Mouse (Mus musculus): ENCODE data around the gene Triap1.

Triap1 gene

DNA sequence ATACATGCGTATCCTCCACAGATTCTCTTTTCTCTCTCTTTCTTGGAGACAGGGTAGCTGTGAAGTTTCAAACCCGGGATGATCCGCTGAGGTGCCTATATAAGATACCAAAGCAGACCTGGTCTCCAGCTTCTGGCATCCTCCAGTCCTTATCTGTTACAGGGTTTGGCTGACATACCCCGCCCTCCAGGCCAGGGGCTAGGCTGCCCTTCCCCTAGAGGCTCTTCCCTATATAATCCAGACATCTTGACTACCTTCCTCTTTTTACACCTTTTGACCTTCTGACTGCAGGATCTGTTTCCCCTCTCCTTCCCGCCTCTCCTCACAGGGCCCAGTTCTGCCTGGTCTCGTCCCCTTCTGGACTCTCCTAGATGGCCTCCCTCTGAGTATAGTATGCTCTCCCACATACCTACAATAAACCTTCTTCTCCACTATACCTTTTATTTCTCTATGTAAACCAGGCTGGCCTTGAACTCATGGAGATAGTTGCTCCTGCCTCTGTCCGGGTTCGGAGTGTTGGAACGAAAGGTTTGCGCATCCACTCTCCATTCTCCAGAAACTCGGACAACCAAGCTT, 14.7 kb upstream of the Triap1 start:
- no peak for TF ChIP-seq GATA4 (IDR thresholded peaks at IDR 0.05; ENCODE audit: insufficient replicate concordance, low read length)

DNA sequence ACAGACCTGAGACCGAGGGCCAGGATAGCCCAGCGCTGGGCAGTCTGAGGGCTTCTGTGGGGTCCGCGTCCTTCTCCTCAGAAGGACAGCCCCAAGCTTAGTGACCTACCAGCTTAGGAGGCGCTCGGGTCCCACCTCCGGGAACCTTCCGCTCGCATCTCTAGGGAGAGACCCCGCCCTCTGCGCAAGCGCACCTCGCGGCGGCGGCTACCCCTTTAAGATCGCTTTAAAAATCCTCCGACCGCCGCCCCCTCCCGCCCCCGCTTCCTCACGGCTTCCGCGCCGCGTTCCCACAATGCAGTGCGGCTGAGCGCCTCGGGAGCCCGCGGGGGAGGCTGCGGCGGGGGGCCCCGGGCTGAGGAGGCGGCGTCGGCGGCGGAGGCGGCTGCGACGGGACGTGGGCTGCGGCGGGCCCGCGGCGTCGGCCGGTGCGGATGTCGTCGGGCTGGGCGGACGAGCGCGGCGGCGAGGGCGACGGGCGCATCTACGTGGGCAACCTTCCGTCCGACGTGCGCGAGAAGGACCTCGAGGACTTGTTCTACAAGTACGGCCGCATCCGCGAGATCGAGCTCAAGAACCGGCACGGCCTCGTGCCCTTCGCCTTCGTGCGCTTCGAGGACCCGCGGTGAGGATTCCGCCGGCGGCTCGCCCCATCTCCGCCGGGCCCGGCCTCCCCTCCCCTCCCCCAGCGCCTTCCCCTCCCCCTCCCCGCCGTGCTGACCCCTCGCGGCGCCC, 14.0 kb upstream of the Triap1 start, which contains the start of gene Srsf9:
Gene Srsf9, plus strand, starts transcription at position 303 of the 735 bp plus-strand sequence.
- no peak; the same call in 1 of the 2 replicates for TF ChIP-seq GATA4 (IDR thresholded peaks at IDR 0.05; ENCODE audit: insufficient replicate concordance, low read length)

DNA sequence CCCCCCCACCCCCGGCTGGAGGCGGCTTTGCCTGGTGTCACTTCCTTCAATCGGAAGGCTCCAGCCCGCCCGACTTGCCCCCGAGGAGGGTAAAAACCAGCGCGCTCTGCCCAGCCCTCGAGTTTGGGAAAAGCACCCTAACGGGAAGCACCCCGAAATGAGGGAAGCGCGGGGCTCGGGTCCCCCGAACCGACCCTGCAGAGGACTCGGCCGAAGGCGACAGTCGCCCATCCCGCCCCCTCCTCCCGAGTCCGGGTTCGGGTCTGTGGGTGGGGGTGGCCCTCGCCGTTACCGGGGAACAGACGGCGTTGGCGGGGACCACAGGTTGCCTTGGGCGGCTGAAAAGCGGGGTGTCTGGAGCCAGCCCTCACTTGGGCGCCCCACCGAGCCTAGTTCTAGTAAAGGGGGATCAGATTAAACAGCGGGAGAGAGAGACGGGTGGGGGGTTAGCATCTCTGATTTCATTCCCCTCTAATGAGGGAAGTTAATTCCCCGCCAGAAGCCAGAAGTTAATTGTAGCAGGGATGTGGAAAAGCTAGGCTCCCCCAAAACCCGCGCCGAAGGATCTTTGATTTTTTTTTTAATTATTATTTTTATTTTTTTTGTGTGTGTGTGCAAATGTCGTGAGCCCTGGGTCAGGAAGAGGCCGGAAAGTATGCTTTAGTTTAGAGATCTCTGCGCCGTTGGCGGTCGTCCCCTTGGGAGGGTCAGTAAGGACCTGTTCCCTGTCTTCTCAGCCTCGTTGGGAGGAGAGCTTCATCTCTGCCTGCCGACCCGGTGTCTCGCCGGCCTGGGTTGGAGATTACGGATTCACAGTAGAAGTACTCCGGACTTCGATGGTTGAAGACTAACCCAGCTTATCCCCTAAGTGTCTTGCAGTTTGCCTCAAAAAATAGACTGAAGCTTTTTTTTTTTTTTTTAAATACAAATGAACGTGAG, 13.1 kb upstream of the Triap1 start:
- TF ChIP-seq GATA4 (IDR thresholded peaks at IDR 0.05; ENCODE audit: insufficient replicate concordance, low read length), result no peak

DNA sequence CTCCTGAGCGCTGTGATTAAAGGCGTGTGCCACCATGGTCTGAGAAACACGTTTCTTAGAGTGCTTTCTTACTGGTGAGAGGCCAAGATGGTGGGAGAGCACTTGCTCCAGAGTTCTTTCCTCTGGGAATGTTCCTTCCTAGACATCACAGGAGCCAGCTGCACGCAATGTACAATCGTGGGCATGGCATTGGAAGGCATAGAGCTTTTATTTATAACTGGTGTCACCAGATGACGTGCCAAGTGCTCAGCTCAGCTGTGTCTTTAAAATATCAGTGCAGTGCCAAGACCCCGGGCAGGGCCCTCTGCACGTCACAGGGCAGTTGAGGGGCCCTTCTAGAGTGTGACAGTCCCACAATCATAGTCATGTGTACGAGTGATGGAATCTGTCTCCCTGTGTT, 10.1 kb upstream of the Triap1 start:
- no peak for TF ChIP-seq GATA4 (IDR thresholded peaks at IDR 0.05; ENCODE audit: insufficient replicate concordance, low read length)

DNA sequence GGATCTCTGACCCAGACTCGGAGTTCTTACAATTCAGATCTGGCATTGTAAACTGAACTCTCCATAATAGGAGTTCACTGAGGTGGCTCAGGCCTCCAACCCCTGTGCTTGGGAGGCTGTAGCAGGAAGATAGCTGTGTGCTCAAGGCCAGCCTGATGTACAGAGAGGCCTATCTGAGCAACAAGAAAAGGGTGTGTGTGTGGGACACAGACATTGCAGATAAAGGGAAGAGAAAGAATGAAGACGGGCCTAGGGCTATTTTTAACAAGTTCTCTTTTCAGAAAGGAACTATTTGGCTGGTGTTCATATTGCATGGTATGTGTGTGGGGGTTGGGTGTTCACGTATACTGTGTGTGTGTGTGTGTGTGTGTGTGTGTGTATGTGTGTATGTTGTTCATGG, 7.4 kb upstream of the Triap1 start:
- no peak for TF ChIP-seq GATA4 (IDR thresholded peaks at IDR 0.05; ENCODE audit: insufficient replicate concordance, low read length)

DNA sequence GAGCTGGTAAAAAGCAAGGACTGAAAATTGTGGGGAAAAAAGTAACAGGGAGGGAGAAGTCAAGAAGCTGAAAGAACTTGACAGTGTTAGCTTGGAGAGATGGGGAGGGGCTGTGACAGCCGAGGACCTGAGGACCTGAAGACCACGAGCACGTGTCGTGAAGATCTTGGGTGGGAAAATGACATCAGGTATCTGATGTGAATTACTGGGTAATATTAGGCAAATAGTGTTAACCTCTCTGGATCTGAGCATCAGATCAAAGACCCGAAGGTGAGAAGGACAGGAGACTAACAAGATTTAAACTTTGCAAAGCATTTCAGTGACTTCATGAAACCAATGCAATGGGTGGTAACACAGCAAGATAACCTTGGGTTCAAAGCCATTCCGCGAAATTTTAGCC, 1.0 kb upstream of the Triap1 start:
- no peak for TF ChIP-seq GATA4 (IDR thresholded peaks at IDR 0.05; ENCODE audit: insufficient replicate concordance, low read length)

DNA sequence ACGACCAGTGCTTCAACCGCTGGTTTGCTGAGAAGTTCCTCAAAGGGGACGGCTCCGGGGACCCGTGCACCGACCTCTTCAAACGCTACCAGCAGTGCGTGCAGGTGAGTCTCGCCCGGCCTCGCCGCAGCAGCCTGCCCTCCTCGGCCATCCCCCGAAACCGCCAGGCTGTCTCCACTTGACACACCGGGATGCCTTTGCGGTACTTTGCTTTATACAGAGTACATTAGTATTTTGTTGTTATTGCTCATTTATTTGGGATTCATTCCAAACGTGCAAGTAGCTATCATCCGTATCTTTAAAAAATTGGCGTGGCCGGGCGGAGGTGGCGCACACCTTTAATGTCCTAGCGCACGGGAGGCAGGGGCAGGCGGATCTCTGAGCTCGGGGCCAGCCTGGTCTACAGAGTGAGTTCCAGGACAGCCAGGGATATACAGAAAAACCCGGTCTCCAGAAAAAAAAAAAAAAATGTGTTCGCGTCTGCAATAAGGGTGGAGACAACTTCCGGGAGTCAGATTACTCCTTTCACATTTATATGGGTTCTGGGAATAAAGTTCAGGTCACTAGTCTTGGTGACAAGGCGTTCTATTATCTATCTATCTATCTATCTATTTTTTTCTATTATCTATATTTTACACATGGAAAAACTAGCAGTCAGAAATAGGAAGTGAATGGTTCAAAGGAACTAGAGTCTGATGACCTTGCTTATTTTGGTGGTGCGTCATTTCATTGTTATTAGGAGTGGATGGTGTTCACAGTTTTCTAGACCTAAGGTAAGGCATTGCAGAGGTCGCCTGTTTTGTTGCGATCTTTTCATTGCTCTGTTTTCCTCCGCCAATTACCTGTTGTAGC, 515 bp downstream of the Triap1 start:
- TF ChIP-seq GATA4 (IDR thresholded peaks at IDR 0.05; ENCODE audit: insufficient replicate concordance, low read length), result no peak

DNA sequence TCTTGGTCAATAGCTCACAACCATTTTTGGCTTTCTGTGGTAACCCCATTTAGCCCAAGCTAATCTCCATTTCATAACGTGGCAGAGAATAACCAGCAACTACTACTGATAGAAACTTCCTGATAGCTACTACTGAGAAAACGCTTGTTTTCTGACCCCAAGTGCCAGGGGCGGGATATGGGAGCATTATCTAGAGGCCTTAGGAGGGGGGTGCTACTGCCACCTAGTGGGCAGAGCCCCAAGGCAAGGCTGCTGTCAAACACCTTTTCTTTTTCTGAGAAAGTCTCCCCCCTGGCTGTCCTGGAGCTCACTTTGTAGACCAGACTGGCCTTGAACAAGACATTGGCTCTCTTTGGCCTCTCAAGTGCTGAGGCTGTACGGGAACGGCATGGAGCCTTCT, 6.5 kb downstream of the Triap1 start:
- peak; percentile 50; the same call in 1 of the 2 replicates for TF ChIP-seq GATA4 (IDR thresholded peaks at IDR 0.05; ENCODE audit: insufficient replicate concordance, low read length)

DNA sequence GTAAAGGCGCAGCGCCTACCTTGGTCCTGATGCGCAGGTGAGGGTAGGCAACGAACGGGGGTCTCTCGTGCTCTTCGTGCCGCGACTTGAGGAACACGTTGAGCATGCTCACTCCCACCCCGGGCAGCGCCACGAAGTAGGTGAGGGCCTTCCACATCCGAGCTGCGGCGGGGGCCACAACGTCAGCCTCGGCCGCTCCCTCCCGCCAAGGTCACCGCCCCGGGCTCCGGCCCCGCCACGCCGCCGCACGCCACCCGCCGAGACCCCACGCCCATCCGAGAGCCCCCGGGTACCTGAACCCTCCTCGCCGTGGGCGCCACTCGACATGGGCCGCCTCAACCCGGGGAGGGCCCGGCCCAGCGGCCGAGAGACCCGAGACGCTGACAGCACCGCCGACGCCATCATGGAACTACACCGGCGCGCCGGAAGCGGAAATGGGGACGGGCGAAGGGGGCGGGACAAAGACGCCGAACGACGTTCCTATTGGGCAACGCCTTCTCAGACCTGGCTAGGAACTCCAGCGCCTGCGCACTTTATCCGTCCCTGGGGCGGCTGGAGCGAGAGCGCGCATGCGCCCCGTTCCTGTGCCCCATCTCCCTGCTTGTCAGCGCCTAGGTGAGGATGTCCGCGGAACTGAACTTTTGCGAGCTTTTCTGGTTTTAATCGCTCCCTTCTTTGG, 7.7 kb downstream of the Triap1 start, which contains the start of gene Cox6a1:
Gene Cox6a1, minus strand, starts transcription at position 436 of the 679 bp plus-strand sequence.
- TF ChIP-seq GATA4 (IDR thresholded peaks at IDR 0.05; ENCODE audit: insufficient replicate concordance, low read length), result no peak

DNA sequence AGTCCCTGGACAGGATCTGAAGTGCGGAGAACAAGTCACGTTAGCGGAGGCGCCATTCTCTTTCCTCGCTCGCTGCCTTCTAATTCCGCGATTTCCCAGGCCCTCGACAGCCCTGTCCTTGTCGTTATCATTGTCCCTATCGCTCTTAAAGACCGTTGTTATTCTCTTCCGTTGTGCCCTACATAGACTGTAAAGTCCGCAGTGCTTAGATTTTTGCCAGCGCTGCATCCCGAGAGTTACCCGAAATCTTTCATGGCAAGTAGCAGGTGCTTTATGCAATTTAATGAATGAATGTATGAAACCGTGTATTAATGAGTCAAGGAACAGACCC, 8.2 kb downstream of the Triap1 start:
- TF ChIP-seq GATA4 (IDR thresholded peaks at IDR 0.05; ENCODE audit: insufficient replicate concordance, low read length), result no peak; the same call in 1 of the 2 replicates

DNA sequence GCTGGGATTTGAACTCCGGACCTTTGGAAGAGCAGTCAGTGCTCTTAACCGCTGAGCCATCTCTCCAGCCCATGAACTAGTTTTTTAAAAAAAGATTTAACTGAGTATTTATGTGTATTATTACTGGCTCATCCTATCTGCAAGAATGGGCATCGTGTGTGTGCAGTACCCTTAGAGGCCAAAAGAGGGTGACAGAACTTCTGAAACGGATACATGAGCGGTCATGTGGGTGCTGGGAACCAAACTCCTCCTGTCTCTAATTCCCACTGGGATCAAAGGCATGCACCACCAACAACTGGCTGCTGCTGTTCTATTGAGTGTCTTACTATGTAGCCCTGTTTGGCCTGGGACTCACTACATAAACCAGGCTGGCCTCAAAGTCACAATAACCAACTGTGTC, 10.3 kb downstream of the Triap1 start:
- TF ChIP-seq GATA4 (IDR thresholded peaks at IDR 0.05; ENCODE audit: insufficient replicate concordance, low read length), result no peak

DNA sequence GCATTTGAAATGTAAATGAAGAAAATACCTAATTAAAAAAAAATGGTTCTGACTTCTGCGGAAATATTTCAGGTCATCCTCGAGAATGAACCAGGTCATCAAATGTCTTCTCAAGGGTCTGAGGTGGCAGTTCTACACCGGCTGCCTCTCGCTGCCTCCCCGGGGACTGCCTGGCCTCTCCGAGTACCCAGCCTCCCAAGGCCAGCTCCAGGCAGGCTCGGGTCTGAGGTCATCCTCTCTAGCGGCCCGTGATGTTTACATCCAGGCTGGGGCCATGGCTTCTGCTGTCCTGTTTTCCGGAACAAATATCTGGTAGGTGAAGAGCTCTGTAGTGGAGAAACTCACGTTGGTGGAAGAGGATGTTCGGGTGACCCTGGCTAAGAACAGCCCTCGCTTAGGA, 14.0 kb downstream of the Triap1 start:
- TF ChIP-seq GATA4 (IDR thresholded peaks at IDR 0.05; ENCODE audit: insufficient replicate concordance, low read length), result no peak

DNA sequence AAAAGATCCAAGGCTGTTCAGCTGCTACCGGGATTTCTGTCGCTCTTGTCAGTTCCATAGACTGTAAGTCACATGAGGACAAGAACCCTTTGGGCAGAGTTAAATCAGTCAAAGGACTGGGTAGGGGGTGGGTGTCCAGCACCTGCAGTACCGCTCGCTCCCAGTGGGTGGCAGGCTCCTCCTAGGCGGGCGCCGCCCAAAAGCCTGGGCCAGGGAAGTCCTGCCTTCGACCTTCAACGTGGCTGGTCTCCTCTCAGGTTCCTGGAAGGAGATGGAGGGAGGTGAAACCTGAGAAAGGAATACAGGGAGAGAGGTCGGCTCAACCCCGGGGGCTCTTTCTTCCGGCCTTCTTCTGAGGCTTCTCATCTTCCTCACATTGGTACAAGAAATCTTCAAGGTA, 17.8 kb downstream of the Triap1 start:
- no peak for TF ChIP-seq GATA4 (IDR thresholded peaks at IDR 0.05; ENCODE audit: insufficient replicate concordance, low read length)

DNA sequence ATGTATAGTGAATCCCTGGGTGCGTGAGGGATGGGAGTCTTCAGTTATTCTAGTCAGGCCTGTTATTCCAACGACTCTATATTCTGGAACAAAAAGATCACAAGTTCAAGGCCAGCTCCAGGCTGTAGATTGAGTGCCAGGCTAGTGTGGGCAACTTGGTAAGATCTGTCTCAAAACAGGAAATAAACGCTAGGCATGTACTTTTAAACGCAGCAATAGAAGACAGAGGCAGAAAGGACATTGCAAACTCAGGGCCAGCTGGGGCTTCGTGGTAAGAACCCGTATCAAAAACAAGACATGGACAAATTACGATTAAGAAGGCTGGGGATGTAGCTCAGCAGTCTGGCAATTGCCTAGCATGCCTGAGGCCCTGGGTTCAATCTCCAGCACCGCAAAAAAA, 18.4 kb downstream of the Triap1 start:
- TF ChIP-seq GATA4 (IDR thresholded peaks at IDR 0.05; ENCODE audit: insufficient replicate concordance, low read length), result no peak
